Mouse (Mus musculus) CH12.LX (cell line): ENCODE results near the gene S100a14.

ENCODE experiments used
- CTCF ChIP-seq, 2 experiments: IDR thresholded peaks in 1 of 2; conservative IDR thresholded peaks in 1 of 2; 2 replicates each; pipeline ENCODE4 v1.5.1; 2011 to 2012; ENCODE audit warnings: low read depth in 2 of 2, low read length in 2 of 2, improper control_type of control experiment in 1 of 2, inconsistent platforms in 1 of 2, mild to moderate bottlenecking in 1 of 2, moderate library complexity in 1 of 2
- ELF1 ChIP-seq: IDR thresholded peaks from 2 replicates; pipeline ENCODE4 v1.6.1; 2014; ENCODE audit warnings: low read depth, mild to moderate bottlenecking, inconsistent platforms, low read length, improper control_type of control experiment
- EP300 ChIP-seq: IDR thresholded peaks from 2 replicates; pipeline ENCODE4 v1.6.1; 2011; ENCODE audit warnings: low read length, improper control_type of control experiment
- MAFK ChIP-seq: IDR thresholded peaks from 2 replicates; pipeline ENCODE4 v1.6.1; 2011; ENCODE audit warnings: low read length, improper control_type of control experiment; ENCODE audit not compliant: insufficient replicate concordance
- MEF2A ChIP-seq: IDR thresholded peaks from 2 replicates; pipeline ENCODE4 v1.6.1; 2014; ENCODE audit warnings: low read depth, mild to moderate bottlenecking, inconsistent platforms, low read length, improper control_type of control experiment, borderline replicate concordance
- NELFE ChIP-seq: IDR thresholded peaks from 2 replicates; pipeline ENCODE4 v1.6.1; 2011; ENCODE audit warnings: low read depth, low read length, improper control_type of control experiment
- NRF1 ChIP-seq: IDR thresholded peaks from 2 replicates; pipeline ENCODE4 v1.6.1; 2014; ENCODE audit warnings: low read depth, mild to moderate bottlenecking, inconsistent platforms, low read length, improper control_type of control experiment, moderate library complexity
- POLR2A ChIP-seq: IDR thresholded peaks from 2 replicates; pipeline ENCODE4 v1.6.1; 2011; ENCODE audit warnings: low read depth, mild to moderate bottlenecking, improper control_type of control experiment, low read length
- RAD21 ChIP-seq: IDR thresholded peaks from 2 replicates; pipeline ENCODE4 v1.6.1; 2011; ENCODE audit warnings: low read depth, mild to moderate bottlenecking, low read length, improper control_type of control experiment, moderate library complexity
- RCOR1 ChIP-seq: conservative IDR thresholded peaks from 2 replicates; pipeline ENCODE4 v1.6.1; 2012; ENCODE audit warnings: low read depth, mild to moderate bottlenecking, inconsistent platforms, low read length, improper control_type of control experiment
- SIN3A ChIP-seq: IDR thresholded peaks from 2 replicates; pipeline ENCODE4 v1.6.1; 2012; ENCODE audit warnings: low read length, improper control_type of control experiment, inconsistent platforms
- ZKSCAN1 ChIP-seq: IDR thresholded peaks from 2 replicates; pipeline ENCODE4 v1.6.1; 2012; ENCODE audit warnings: low read depth, inconsistent platforms, low read length, improper control_type of control experiment, borderline replicate concordance

GRCm38 (mm10) chr3:90574691-90575090, 48.0 kb downstream of the S100a14 start:
- no peak for TF ChIP-seq POLR2A
- no peak for TF ChIP-seq RCOR1
- TF ChIP-seq CTCF (conservative IDR thresholded peaks at IDR 0.05 in 1 of 2, IDR thresholded peaks at IDR 0.05 in 1 of 2; ENCODE audit: low read depth in 2 of 2, low read length in 2 of 2): no peak
- no peak for TF ChIP-seq SIN3A
- no peak for TF ChIP-seq NRF1
- no peak for TF ChIP-seq ELF1
- TF ChIP-seq MEF2A: no peak
- TF ChIP-seq EP300: no peak
- no peak for TF ChIP-seq RAD21
- TF ChIP-seq ZKSCAN1: no peak
- no peak for TF ChIP-seq NELFE
- no peak for TF ChIP-seq MAFK
